Mouse (Mus musculus) cerebellum, adult 8-10 months (tissue): ENCODE results near the gene Cxcl16.
"Not testable (repeated sequence)": the region's sequence is repeated elsewhere in the genome, so short reads cannot be mapped to it uniquely, and the experiment has no call there.

ENCODE experiments used
- DNase-seq: peaks from one replicate; pipeline ENCODE4 v3.0.0; 2022

Cxcl16 gene

GRCm38 (mm10) chr11:70459601-70460101 lies at the start of gene Cxcl16:
TSS of gene Cxcl16 (minus strand) at chr11:70459984.
- no peak for DNase-seq

DNA sequence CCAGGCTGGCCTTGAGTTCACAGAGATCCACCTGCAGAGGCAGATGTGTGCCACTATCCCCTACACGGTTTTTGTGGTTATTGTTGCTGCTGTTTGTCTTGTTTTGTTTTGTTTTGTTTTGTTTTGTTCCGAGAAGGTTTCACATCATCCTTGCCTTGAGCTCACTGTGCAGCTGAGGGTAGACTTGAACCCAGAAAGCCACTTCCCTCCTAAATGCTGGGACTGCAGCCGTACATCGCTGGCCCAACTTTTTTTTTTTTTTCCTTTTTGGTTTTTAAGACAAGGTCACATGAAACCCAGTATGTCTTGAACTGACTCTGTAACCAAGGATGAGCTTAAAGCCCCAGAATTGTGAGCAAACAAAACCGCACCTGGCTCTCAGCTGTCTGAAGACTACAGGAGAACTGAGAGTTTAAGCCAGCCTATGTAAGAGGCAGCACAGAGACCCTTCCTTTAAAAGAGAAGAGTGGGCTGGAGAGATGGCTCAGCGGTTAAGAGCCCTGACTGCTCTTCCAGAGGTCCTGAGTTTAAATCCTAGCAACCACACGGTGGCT lies 47.3 kb upstream of the Cxcl16 start:
- no peak for DNase-seq

GRCm38 (mm10) chr11:70506385-70506784 lies 46.6 kb upstream of the Cxcl16 start:
- DNase-seq: peak; percentile 11

- DNase-seq: no peak
Measured at GRCm38 (mm10) chr11:70504970-70505369, 45.2 kb upstream of the Cxcl16 start, which contains the start of gene Tm4sf5. TSS of gene Tm4sf5 (plus strand) at chr11:70505244.

DNA sequence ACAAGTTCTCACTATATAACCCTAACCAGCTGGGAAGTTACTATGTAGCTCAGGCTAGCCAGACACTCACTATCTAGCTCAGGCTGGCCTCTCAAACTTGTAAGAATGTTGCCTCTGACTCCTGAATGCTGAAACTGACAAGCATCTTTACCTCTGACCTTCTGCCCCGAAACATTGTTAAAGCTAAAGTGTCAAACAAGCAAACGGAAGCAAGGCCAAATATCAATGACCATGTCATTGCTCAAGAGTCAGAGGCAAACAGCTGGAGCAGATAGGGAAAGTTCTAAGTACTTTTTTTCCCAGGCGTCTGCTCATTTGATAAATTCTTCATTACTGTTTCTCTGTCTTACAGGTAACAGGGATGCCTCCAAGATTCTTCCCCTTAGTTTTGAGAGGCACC lies 42.2 kb upstream of the Cxcl16 start:
- no peak for DNase-seq

- DNase-seq: no peak
Measured at GRCm38 (mm10) chr11:70500476-70500812, 40.7 kb upstream of the Cxcl16 start.

- no peak for DNase-seq
Measured at GRCm38 (mm10) chr11:70499566-70500475, 40.0 kb upstream of the Cxcl16 start.

DNA sequence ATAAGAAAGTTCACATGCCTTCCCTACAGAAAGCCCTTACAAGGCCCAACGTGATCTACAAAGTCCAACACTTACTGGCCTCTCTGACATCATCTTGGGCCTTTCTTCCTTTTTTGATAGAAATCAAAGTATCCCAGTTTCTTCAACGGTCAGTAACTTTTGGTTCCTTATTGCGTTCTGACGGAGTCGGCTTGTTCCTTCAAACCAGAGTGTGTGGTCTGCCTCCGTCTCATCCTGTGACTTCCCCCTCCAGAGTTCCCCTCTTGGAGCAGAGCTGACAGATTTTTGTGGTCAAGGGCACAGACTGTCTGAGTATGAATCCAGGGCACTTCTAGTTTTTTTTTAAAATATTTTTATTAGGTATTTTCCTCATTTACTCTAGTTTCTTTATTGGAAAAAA lies 29.9 kb upstream of the Cxcl16 start:
- DNase-seq: no peak

DNA sequence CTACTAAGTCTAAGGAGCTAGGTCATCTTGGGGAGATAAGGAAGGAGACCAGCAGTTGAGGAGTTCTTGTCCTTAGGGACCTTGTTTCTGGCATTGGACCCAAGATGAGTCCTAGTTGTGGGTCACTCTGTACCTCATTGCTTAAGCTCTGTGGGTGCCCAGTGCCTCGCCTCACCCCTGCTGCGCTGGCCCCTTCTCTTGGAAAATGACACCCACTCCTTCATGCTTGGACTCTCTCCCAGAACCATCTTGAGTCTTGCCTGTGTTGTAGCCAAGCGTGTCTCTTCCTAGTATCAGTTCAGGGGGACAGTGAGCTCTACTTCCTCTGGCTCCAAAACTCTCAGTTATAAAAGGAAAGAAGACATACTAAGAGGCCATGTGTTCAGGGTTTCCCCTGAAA lies 29.4 kb upstream of the Cxcl16 start:
- DNase-seq: no peak

GRCm38 (mm10) chr11:70487816-70488215 lies 28.0 kb upstream of the Cxcl16 start:
- no peak for DNase-seq

GRCm38 (mm10) chr11:70485498-70485897 lies 25.7 kb upstream of the Cxcl16 start:
- DNase-seq: no peak

- DNase-seq: no peak
Measured at GRCm38 (mm10) chr11:70474872-70475534, 15.2 kb upstream of the Cxcl16 start.

DNA sequence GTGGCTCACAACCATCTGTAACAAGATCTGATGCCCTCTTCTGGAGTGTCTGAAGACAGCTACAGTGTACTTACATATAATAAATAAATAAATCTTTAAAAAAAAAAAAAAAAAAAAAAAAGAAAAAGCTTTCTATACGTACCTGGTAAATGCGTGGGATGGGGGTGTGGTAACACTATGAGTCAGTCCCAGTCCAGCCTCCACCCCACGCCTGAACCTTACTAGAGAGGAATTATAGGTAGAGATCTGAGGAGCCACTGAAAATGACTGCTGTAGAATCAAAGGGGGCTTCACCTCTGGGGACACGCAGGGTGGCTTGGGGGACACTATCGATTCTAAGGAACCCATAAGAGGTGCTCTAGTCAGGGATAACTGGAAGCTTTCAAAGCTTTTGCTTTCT lies 13.5 kb upstream of the Cxcl16 start:
- not testable (repeated sequence) for DNase-seq

- no peak for DNase-seq
Measured at GRCm38 (mm10) chr11:70472716-70473115, 12.9 kb upstream of the Cxcl16 start.

GRCm38 (mm10) chr11:70469764-70470163 lies 10.0 kb upstream of the Cxcl16 start:
- DNase-seq: no peak

DNA sequence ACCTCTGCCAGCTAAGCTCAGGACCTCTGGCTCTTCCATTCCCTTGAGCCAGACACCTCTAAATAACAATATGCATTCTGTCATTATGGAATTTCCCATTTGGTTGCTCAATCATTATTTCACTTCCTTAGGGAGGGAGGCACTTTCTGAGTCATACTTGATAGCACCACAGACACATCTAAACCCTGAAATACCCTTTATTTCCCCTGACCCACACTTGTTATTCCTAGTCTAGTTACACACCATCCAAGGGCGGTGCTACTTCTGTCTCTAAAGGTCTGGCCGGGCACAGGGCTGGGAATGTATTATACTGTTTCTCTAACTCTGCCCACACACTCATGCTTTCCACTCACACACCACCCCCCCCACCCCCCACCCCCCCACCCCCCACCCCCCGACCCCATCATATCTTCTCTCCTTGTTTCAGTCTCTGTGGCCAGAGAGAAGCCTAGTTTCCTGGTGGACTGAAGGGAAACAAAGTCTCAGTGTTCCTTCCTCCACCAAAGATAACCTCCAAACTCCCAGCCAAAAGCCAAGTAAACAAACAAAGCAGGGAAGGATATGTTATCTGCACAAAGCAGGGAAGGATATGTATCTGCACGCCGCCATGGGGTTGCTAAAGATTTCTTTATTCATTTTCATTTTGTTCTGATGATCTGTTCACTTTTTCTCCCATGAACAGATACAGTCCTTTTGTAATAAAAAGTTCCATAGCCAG lies 8.3 kb upstream of the Cxcl16 start:
- no peak for DNase-seq

- DNase-seq: no peak
Measured at GRCm38 (mm10) chr11:70465824-70466223, 6.0 kb upstream of the Cxcl16 start.

DNA sequence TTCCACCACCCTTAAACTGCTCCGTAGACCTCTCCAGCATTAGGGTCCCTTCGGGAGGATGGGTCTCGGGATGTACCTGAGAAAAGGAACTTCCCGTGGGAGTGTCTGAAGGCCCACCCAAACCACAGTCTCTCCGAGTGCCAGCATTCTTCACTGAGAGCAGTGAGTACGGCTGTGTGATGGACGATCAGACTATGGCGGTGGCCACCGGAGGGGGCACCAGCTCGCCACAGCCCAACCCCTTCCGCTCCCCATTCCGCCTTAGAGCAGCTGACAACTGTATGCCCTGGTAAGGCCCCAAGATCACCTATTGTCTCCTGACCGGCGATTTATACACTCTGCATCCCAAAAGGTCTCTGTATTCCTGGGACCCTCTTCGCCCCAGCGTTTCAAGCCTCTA lies 5.4 kb upstream of the Cxcl16 start:
- DNase-seq: no peak

DNA sequence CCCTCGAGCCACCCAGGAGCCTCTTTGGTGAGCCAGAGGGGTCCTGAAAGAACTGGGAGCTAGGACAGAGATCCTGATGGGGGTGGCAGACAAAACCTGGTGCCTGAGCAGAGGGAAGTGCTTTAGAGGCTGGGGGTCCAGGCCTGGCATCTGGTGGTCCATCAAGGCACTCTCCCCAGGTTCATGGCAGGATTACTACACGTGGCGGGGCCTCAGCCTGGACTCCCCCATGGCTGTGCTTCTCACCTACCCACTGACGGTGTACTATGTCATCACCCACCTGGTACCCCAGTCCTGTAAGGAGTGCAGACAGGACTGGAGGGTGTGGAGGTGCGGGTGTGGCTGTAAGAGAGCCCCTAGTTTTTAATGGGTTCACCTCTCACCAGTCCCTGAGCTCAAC lies 4.2 kb upstream of the Cxcl16 start:
- no peak for DNase-seq

- DNase-seq: no peak
Measured at GRCm38 (mm10) chr11:70458688-70459600, 840 bp downstream of the Cxcl16 start, which contains the start of gene Zmynd15. TSS of gene Zmynd15 (plus strand) at chr11:70459433.

GRCm38 (mm10) chr11:70453261-70454044 lies 6.3 kb downstream of the Cxcl16 start:
- no peak for DNase-seq
